Mouse (Mus musculus) heart, postnatal 0 days (tissue): ENCODE measurements around the gene Igflr1. TPM values are rescaled to one million over a fixed set of nuclear protein-coding genes. Genes with fewer than 3 reads are reported as not detected.

ENCODE experiments used
- ATAC-seq: fragments of 200-750 bp; cut with Nextera tagmentation; 2 replicates; pipeline ENCODE4 v1.8.0; 2017; ENCODE audit warnings: low read depth, moderate number of reproducible peaks, moderate library complexity; ENCODE audit not compliant: insufficient read depth
- DNase-seq: peaks from one replicate; pipeline ENCODE4 v3.0.0-alpha.2; 2016; ENCODE audit warnings: low spot score
- H3K27ac ChIP-seq: fragments of 300-500 bp; sonication (generic); 2 replicates; pipeline ENCODE4 v1.5.1; 2014; ENCODE audit warnings: low read depth, mild to moderate bottlenecking
- H3K27me3 ChIP-seq: fragments of 300-500 bp; sonication (generic); 2 replicates; pipeline ENCODE4 v1.6.1; 2014; ENCODE audit warnings: low read length, mixed read lengths; ENCODE audit not compliant: control insufficient read depth, insufficient read depth
- H3K36me3 ChIP-seq: fragments of 300-500 bp; sonication (generic); replicated peaks from 2 replicates; pipeline ENCODE4 v1.6.1; 2014; ENCODE audit warnings: low read length, mixed read lengths; ENCODE audit not compliant: control insufficient read depth, insufficient read depth
- H3K4me1 ChIP-seq: fragments of 300-500 bp; sonication (generic); 2 replicates; pipeline ENCODE4 v1.6.1; 2014; ENCODE audit warnings: antibody characterized with exemption; ENCODE audit not compliant: control insufficient read depth, insufficient read depth
- H3K4me2 ChIP-seq: fragments of 300-500 bp; sonication (generic); 2 replicates; pipeline ENCODE4 v1.6.1; 2014; ENCODE audit warnings: low read depth, mild to moderate bottlenecking, low read length, moderate library complexity
- H3K4me3 ChIP-seq: fragments of 300-500 bp; sonication (generic); 2 replicates; pipeline ENCODE4 v1.5.1; 2014; ENCODE audit warnings: low read depth, low read length
- H3K9ac ChIP-seq: fragments of 300-500 bp; sonication (generic); replicated peaks from 2 replicates; pipeline ENCODE4 v1.6.1; 2014; ENCODE audit warnings: low read depth, low read length, mixed read lengths
- H3K9me3 ChIP-seq: fragments of 300-500 bp; sonication (generic); replicated peaks from 2 replicates; pipeline ENCODE4 v1.6.1; 2016; ENCODE audit warnings: low read length; ENCODE audit not compliant: control insufficient read depth
- CTCF ChIP-seq: IDR thresholded peaks from 2 replicates; pipeline ENCODE4 v1.5.1; 2016; ENCODE audit warnings: antibody characterized with exemption, control low read depth, low read depth
- EP300 ChIP-seq: IDR thresholded peaks from 2 replicates; pipeline ENCODE4 v1.6.1; 2016; ENCODE audit warnings: antibody characterized with exemption, low read depth
- WGBS: fragments of 180-500 bp; shearing (Covaris S2); extraction: QIAGEN DNeasy Blood & Tissue Kit; methylation state at CpG from one replicate; pipeline ENCODE4 v1.1.7; 2014; 5-methylcytosine and 5-hydroxymethylcytosine counted together
- polyA plus RNA-seq: library from polyadenylated mRNA; unstranded; fragments of >200 nt; fragmentation: Nextera tagmentation; extraction: Ambion mirVana; gene quantifications from 2 replicates; pipeline ENCODE4 v1.2.1, GENCODE M21; 2015
- total RNA-seq: library from RNA; depleted of rRNA; stranded (reverse); fragments of >200 nt; gene quantifications from 2 replicates; pipeline ENCODE4 v1.2.3, GENCODE M21; 2014; ENCODE audit warnings: low replicate concordance

The Igflr1 gene
- total and polyA plus RNA-seq, 2 experiments from 2014 or later = 0.94 to 3.3 TPM

- WGBS = 89% methylated on average over 28 of the region's 28 CpGs
- ATAC-seq = no peak
These were observed 21.3 kb downstream of the Igflr1 start for GRCm38 (mm10) chr7:30586455-30587020.

GRCm38 (mm10) chr7:30587842-30588667 is 22.8 kb downstream of the Igflr1 start:
- Histone ChIP-seq H3K9ac (peak overlapping the region; percentile 98), H3K27ac (peak overlapping the region; percentile 96), H3K4me3 (peak overlapping the region; percentile 88), H3K27me3 (no peaks in the 10 kb centered on the region), H3K36me3 (peaks cover 30% of the 10 kb centered on the region), H3K4me2 (peak overlapping the region; percentile 98), H3K4me1 (peaks cover 14% of the 10 kb centered on the region), H3K9me3 (no peaks in the 10 kb centered on the region)
- WGBS = 1% methylated on average over 62 of the region's 67 CpGs
- TF ChIP-seq EP300 (no peak), CTCF (no peak)
- DNase-seq (peak; percentile 33), ATAC-seq (peak; percentile 14)

More at GRCm38 (mm10) chr7:30586455-30587020, 21.3 kb downstream of the Igflr1 start:
- H3K36me3 ChIP-seq = peaks cover 45% of the 10 kb centered on the region
- no peak overlapping the region for H3K4me2 ChIP-seq
- TF ChIP-seq EP300 = no peak
- no peak for TF ChIP-seq CTCF
- H3K27ac ChIP-seq = no peak overlapping the region
- H3K4me1 ChIP-seq = peaks cover 14% of the 10 kb centered on the region
- H3K9ac ChIP-seq = 0 out of 2 replicates have a peak overlapping the region, but pooled peaks have one; percentile 98
- no peak overlapping the region for H3K4me3 ChIP-seq
- no peaks in the 10 kb centered on the region for H3K9me3 ChIP-seq
- no peaks in the 10 kb centered on the region for H3K27me3 ChIP-seq
- no peak for DNase-seq

GRCm38 (mm10) chr7:30588676-30589434 is 23.6 kb downstream of the Igflr1 start, which contains the start of gene Kmt2b:
Gene Kmt2b (minus strand): TSS chr7:30588726.
- peak within 1 kb of the TSS; percentile 98 for H3K9ac ChIP-seq
- peak within 1 kb of the TSS; percentile 98 for H3K4me2 ChIP-seq
- H3K4me1 ChIP-seq = peaks cover 14% of the 10 kb centered on the region
- peaks cover 22% of the 10 kb centered on the region for H3K36me3 ChIP-seq
- H3K27ac ChIP-seq = peak within 1 kb of the TSS; percentile 96
- ATAC-seq (peak; percentile 94), DNase-seq (peak; percentile 99)
- under 1% methylated on average over 58 of the region's 68 CpGs for WGBS
- TF ChIP-seq EP300 (no peak), CTCF (no peak)
- no peaks in the 10 kb centered on the region for H3K27me3 ChIP-seq
- H3K4me3 ChIP-seq = peak within 1 kb of the TSS; percentile 88
- H3K9me3 ChIP-seq = no peaks in the 10 kb centered on the region

- WGBS = 27% methylated on average over 40 of the region's 40 CpGs
These were observed 24.4 kb downstream of the Igflr1 start for GRCm38 (mm10) chr7:30589435-30590301.

More at GRCm38 (mm10) chr7:30589435-30590301, 24.4 kb downstream of the Igflr1 start:
- H3K4me2 ChIP-seq = peak overlapping the region; percentile 77
- no peak for TF ChIP-seq EP300
- peak; percentile 90 for TF ChIP-seq CTCF
- H3K9ac ChIP-seq = peak overlapping the region; percentile 44
- H3K36me3 ChIP-seq = peaks cover 14% of the 10 kb centered on the region; the same call in 1 of the 2 replicates
- H3K4me3 ChIP-seq = peak overlapping the region; percentile 88
- peak; percentile 52 for ATAC-seq
- H3K27me3 ChIP-seq = 0 out of 2 replicates have a peak, but pooled peaks cover 2% of the 10 kb centered on the region
- peaks cover 14% of the 10 kb centered on the region for H3K4me1 ChIP-seq
- peak overlapping the region; percentile 96 for H3K27ac ChIP-seq
- DNase-seq = peak; percentile 79
- H3K9me3 ChIP-seq = no peaks in the 10 kb centered on the region
